Mouse (Mus musculus) lung, adult 2 months (tissue): ENCODE results near the gene Fkbp1b.

Experiments used
- CTCF ChIP-seq: fragments of 200-500 bp; IDR thresholded peaks from 2 replicates; pipeline ENCODE4 v1.5.1; 2011; ENCODE audit warnings: mild to moderate bottlenecking, low read length, control low read depth; ENCODE audit not compliant: insufficient read depth
- POLR2A ChIP-seq: fragments of 200-500 bp; IDR thresholded peaks from 2 replicates; pipeline ENCODE4 v1.6.1; 2011; ENCODE audit warnings: low read depth, mild to moderate bottlenecking, control low read depth, low read length, borderline replicate concordance; ENCODE audit errors: extremely low read depth

DNA sequence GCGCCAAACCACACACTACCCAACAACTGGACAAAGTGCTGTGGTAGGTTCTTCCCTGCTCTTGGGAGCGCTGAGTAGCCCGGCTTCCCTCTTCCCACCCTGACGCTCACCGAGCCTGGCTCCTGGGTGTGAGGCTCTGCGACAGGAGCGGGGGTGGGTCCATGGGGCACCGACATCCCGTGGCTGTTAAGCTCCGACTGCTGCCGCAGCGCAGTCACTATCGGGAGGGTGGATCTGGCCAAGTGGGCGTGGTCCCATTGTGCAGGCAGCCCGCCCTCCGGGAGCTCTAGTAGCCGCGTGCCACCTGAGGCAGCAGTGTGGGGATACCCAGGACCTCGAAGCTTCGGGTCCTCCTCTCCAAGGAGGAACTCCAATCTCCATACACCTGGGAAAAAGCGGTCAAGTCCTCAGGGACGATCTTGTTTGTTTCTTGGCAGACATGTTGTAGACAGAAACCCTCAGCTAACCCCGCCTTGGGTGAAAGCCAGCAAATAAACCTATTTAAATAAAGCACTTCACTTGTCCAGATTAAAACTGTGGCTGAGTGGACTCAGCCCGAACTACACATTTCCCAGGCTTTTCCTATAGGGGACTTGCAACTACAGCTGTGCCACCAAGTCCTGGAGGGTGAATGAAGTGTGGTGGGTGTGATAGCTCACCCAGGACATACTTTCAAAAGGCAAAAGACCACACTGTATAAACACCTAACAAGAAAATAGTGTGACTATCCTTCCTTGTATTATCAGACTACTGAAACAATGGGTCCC is 33.0 kb upstream of the Fkbp1b start, which contains the start of gene Mfsd2b:
- TF ChIP-seq POLR2A (no peak), CTCF (no peak)
